Mouse (Mus musculus) spleen, adult 2 months (tissue): Measurements from ENCODE around the gene Nutf2-ps1. TPM values are rescaled to one million over a fixed set of nuclear protein-coding genes. Genes with fewer than 3 reads are reported as not detected.
A peak's percentile ranks its signal among the peaks of the same experiment; 100 is the strongest.

Experiments used
- DNase-seq, 2 experiments: peaks; one replicate each; pipeline versions ENCODE4 v3.0.0 to v3.0.0-alpha.2; 2012 to 2021; ENCODE audit warnings: low spot score in 2 of 2, low read depth in 1 of 2
- H3K27ac ChIP-seq: fragments of 200-500 bp; 2 replicates; pipeline ENCODE4 v1.5.1; 2012; ENCODE audit warnings: low read length, inconsistent platforms; ENCODE audit not compliant: insufficient read depth
- H3K27me3 ChIP-seq: fragments of 200-500 bp; 2 replicates; pipeline ENCODE4 v1.6.1; 2012; ENCODE audit warnings: mild to moderate bottlenecking, moderate library complexity, low read length, inconsistent platforms; ENCODE audit not compliant: control insufficient read depth, insufficient read depth
- H3K36me3 ChIP-seq: fragments of 200-500 bp; 2 replicates; pipeline ENCODE4 v1.6.1; 2012; ENCODE audit warnings: mild to moderate bottlenecking, low read length, inconsistent platforms; ENCODE audit not compliant: control insufficient read depth, insufficient read depth
- H3K4me1 ChIP-seq: fragments of 200-500 bp; 2 replicates; pipeline ENCODE4 v1.6.1; 2011; ENCODE audit warnings: inconsistent platforms; ENCODE audit not compliant: control insufficient read depth, insufficient read depth, insufficient read length
- H3K4me3 ChIP-seq: fragments of 200-500 bp; 2 replicates; pipeline ENCODE4 v1.5.1; 2011; ENCODE audit warnings: mild to moderate bottlenecking, inconsistent platforms; ENCODE audit not compliant: insufficient read depth, insufficient read length; ENCODE audit errors: extremely low read depth
- CTCF ChIP-seq: fragments of 200-500 bp; IDR thresholded peaks from 2 replicates; pipeline ENCODE4 v1.5.1; 2011; ENCODE audit warnings: mild to moderate bottlenecking, inconsistent platforms; ENCODE audit not compliant: insufficient read depth, insufficient read length, insufficient replicate concordance; ENCODE audit errors: extremely low read depth
- POLR2A ChIP-seq: fragments of 200-500 bp; IDR thresholded peaks from 2 replicates; pipeline ENCODE4 v1.6.1; 2011; ENCODE audit warnings: low read depth, low read length, inconsistent platforms
- WGBS: fragments of 180-500 bp; shearing (Covaris S2); methylation state at CpG from one replicate; pipeline ENCODE4 v1.1.7; 2018; 5-methylcytosine and 5-hydroxymethylcytosine counted together
- polyA plus RNA-seq: library from polyadenylated mRNA; depleted of rRNA; stranded (reverse); fragments of >200 nt; gene quantifications from 2 replicates; pipeline ENCODE4 v1.2.3, GENCODE M21; 2012

Nutf2-ps1 gene
- polyA plus RNA-seq, 1 experiment = 63.5 TPM

GRCm38 (mm10) chr19:53560436-53560835 lies 28.4 kb downstream of the Nutf2-ps1 start:
- Histone ChIP-seq H3K27ac (no peak overlapping the region), H3K4me3 (no peak overlapping the region), H3K27me3 (no peaks in the 10 kb centered on the region), H3K36me3 (no peaks in the 10 kb centered on the region), H3K4me1 (peaks cover 8% of the 10 kb centered on the region)
- 92% methylated on average over 3 of the region's 3 CpGs for WGBS
- no peak for TF ChIP-seq POLR2A
- no peak for TF ChIP-seq CTCF
- no peak for DNase-seq

- no peak overlapping the region for H3K27ac ChIP-seq
- no peak overlapping the region for H3K4me3 ChIP-seq
- TF ChIP-seq POLR2A (no peak), CTCF (no peak)
- peak in 1 of 2 experiments; percentile 24 for DNase-seq
- H3K4me1 ChIP-seq = peaks cover 8% of the 10 kb centered on the region
- 29% methylated on average over 20 of the region's 20 CpGs for WGBS
- no peaks in the 10 kb centered on the region for H3K36me3 ChIP-seq
- H3K27me3 ChIP-seq = no peaks in the 10 kb centered on the region
Observed at GRCm38 (mm10) chr19:53557267-53557936, 31.5 kb downstream of the Nutf2-ps1 start.

DNA sequence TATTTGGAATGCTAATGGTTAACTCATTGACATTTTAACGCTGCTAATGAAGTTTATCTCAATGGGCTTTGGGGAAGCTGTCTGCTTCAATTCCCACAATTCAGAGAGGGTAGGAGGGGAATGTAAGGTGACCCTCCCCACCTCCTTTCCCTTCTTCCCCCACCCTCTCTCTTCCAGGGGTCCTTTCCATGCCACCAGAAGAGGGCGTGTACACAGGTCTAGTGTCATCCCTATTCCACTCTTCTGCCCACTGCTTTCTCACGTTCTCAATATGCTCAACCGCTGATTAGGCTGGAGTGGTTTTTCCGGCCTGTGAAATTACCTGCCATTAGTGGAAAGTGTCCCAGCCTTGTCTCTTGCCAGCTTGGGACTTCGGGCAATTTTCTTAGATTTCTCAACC lies 32.0 kb downstream of the Nutf2-ps1 start:
- peaks cover 8% of the 10 kb centered on the region for H3K4me1 ChIP-seq
- no peak overlapping the region for H3K4me3 ChIP-seq
- H3K27ac ChIP-seq = no peak overlapping the region
- WGBS = 66% methylated on average over 6 of the region's 6 CpGs
- H3K27me3 ChIP-seq = no peaks in the 10 kb centered on the region
- TF ChIP-seq POLR2A (no peak), CTCF (no peak)
- no peaks in the 10 kb centered on the region for H3K36me3 ChIP-seq
- no peak for DNase-seq

DNA sequence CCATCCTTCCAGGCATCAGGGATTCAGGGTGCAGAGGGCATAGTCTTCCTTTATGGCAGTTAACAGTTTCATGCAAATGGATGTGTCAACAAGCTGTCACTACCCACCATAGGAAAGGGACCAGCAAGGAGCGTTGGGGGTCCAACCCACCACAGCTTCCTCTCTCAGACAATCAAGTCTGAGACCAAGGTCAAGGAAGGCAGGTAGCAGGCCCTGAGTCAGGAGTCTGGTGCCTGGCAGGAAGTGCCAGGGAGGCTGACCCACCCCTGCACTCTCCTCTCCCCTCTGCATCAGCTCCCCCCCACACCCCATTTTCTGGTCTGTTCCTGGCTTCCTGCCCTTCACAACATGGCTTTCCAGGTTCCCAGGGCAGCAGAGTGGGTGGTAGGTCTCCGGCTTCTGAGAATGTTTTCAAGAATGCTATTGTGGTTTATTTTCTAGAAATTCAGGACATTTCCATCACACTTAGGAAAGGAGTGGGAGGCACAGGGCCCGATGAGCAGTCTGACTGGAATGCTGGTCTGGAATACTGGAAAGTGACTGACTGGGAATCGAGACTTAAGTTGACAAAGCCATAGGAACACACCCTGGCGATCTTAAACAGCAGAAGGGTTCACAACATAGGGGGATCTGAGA lies 33.8 kb downstream of the Nutf2-ps1 start:
- Histone ChIP-seq H3K4me1 (peaks cover 8% of the 10 kb centered on the region), H3K27me3 (no peaks in the 10 kb centered on the region), H3K4me3 (no peak overlapping the region), H3K36me3 (no peaks in the 10 kb centered on the region), H3K27ac (no peak overlapping the region)
- no peak for TF ChIP-seq POLR2A
- no peak for TF ChIP-seq CTCF
- DNase-seq = no peak
- WGBS = 70% methylated on average over 5 of the region's 5 CpGs

DNA sequence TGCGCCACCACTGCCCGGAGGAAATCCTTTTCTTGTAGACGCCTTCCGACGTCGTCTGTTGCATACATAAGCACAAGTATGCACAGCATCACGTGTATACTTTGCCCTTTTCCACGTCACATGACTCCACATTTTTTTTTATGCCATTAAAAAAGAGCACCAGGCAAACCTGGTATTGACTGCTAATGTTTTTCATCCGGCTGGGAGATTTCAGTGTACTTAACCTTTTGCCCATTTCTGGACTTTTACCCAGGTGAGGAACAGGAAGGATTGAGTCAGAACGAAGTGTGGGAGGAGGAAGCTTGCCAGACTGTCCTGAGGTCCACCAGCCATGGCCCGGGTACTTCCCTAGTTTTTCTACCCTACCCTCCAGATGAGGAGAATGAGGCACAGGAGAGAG lies 34.5 kb downstream of the Nutf2-ps1 start:
- no peak for TF ChIP-seq CTCF
- no peak for TF ChIP-seq POLR2A
- Histone ChIP-seq H3K27ac (no peak overlapping the region), H3K4me1 (peaks cover 8% of the 10 kb centered on the region), H3K4me3 (no peak overlapping the region), H3K27me3 (no peaks in the 10 kb centered on the region), H3K36me3 (no peaks in the 10 kb centered on the region)
- 78% methylated on average over 11 of the region's 11 CpGs for WGBS
- DNase-seq = no peak

DNA sequence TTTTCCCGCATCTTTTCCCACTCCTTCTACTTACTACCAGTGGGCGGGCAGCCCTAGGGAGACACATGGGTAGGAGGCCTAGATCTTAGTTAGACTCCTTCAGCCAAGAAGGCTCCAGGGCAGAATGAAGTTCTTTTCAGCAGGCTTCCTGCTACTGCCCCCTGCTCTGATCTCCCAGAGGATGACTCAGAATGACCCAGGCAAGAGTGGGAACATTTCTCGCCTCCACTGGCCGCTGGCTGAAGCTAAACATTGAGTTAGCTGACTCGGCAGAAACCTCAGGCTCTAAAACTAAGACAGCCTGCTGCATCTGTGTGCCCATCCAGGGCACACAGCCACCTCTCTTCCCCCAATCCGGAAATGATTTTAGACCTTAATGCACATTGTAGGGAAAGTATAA lies 36.1 kb downstream of the Nutf2-ps1 start:
- H3K4me1 ChIP-seq = peaks cover 10% of the 10 kb centered on the region
- H3K27me3 ChIP-seq = no peaks in the 10 kb centered on the region
- H3K4me3 ChIP-seq = no peak overlapping the region
- TF ChIP-seq CTCF (no peak), POLR2A (no peak)
- 70% methylated on average over 6 of the region's 6 CpGs for WGBS
- no peak for DNase-seq
- H3K36me3 ChIP-seq = no peaks in the 10 kb centered on the region
- no peak overlapping the region for H3K27ac ChIP-seq

DNA sequence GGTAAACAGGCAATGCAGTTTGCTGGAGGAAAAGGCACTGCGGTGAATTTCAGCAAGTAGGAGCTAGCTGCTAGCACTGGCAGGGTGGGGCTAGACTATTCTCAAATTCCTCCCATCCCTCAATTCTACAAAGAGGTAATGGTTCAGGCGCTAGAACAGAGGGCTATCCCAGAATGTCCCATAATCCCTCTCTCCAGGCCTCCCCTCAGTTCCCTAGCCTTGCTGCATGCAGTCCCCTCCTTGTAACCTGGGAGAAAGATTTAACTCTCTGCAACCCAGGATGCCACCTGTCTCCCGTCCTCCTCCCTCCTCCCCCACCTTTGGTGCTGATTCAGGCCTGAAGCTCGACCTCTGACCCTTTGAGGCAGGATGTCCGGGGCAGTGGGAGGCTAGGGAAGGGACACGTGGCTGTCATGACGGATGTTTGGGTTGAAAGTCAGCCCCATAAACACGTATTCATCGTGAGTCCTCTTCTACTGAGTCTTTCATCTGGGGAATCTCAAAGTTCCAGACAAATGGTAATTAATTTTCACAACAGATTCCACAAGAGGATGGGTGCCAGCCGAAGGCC lies 36.6 kb downstream of the Nutf2-ps1 start:
- Histone ChIP-seq H3K27ac (no peak overlapping the region), H3K4me3 (no peak overlapping the region), H3K4me1 (peaks cover 11% of the 10 kb centered on the region; the same call in 1 of the 2 replicates), H3K27me3 (no peaks in the 10 kb centered on the region), H3K36me3 (no peaks in the 10 kb centered on the region)
- no peak for DNase-seq
- 79% methylated on average over 10 of the region's 10 CpGs for WGBS
- TF ChIP-seq POLR2A (no peak), CTCF (no peak)
